Mouse (Mus musculus) spleen, embryonic (tissue): ENCODE measurements at regions not wholly inside any gene's neighbourhood (a gene's known extent, or its start where the extent isn't known, plus 50 kb on each side); places are given as distances from the start of the nearest gene placed in this dataset.

Experiments
- CTCF ChIA-PET: fragments of 350-600 bp; sonication (Branson Sonifier 250); formaldehyde crosslinking; loops from one replicate; lab custom pipeline; 2022; lab: Charles Lee

GRCm38 (mm10) chr11:20460501-20460921, 82.5 kb upstream of the Sertad2 start:
- CTCF ChIA-PET, result no interaction called here

GRCm38 (mm10) chr11:20462076-20462475, 81.0 kb upstream of the Sertad2 start:
- CTCF ChIA-PET, result no interaction called here

DNA sequence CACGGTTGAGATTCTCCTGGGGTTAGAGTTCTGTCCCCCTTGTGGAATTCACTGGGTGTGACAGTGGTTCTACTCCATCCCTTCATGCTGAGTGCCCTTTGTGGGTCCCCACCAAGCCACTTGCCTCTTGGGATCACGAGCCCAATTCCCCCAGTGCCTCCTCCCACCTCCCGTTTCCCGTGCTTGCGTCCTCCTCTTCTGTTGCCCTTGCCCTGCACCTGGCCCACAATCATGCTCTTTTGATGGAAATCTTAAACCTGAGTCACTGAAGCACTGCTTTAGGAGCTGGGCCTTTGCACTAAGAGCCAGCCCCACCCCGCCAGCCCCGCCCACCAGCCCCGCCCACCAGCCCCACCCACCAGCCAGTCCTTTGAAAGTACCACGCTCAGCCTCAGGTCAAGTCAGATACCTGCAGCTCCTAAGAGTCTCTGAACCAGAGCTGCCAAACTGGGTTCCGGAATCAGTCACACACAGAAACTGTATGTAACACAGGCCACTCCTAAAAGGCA, 79.8 kb upstream of the Sertad2 start:
- CTCF ChIA-PET, result no interaction called here

- CTCF ChIA-PET, result no interaction called here
These were observed 78.5 kb upstream of the Sertad2 start for GRCm38 (mm10) chr11:20464564-20464963.

- CTCF ChIA-PET, result interaction anchor here (0.7 kb wide), 1 partner anchor 20 kb away, joined by 5 read pairs; no protein-coding TSS in a partner anchor
These were observed 76.5 kb upstream of the Sertad2 start for GRCm38 (mm10) chr11:20466591-20466990.

DNA sequence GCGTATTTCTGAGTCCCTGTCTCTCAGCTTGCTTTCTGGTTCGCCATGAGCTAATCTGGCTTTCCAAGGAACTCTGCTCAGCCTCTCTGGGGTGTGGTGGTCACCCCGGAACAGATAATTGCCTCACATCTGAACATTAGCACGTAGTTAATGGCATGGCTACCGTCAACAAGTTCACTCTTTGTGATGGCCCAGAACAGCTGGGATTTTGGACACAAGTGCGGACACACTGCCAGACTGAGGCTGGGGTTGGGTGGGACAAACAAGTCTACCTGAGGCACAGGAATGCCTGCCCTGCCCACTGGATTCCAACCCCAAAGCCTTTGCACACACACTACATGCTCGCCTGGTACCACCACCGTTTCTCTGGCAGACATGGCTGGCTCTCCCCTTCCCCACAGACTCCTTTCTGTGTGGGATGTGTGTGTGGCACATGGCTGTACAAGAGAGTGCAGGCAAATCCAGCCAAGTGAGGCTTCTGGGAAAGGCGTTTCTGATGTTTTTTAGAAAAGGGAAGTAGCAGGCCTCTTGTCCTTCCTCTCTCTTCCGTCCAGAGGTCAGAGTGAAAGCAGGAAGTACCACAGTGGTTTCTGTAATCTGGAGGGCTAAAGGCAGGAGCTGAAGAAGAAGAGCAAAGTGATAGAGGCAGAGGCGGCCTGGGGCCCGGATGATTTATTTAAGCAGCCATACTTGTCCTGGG, 74.6 kb upstream of the Sertad2 start:
- CTCF ChIA-PET, result no interaction called here

GRCm38 (mm10) chr11:20469368-20469767, 73.7 kb upstream of the Sertad2 start:
- CTCF ChIA-PET, result no interaction called here

DNA sequence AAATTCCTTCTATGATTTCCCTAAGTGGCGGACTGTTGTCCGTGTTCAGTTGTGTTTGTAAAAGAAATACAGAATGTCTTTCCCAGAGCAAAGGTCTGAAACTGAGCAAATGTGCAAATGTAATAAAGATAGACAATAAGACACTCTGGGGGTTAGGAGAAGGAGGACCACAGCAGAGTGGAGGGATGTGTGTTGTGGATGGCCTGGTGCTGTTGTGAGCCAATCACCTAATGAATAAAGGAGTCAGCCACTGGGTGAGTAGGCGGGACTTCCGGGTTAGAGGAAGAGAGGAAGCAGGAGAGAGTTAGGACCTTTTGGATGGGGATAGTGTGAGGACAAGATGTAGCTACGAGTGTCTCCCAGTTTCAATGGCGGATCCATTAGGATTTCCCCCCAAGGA, 72.7 kb upstream of the Sertad2 start:
- CTCF ChIA-PET, result no interaction called here

- CTCF ChIA-PET, result no interaction called here
These were observed 70.7 kb upstream of the Sertad2 start for GRCm38 (mm10) chr11:20472336-20472735.

DNA sequence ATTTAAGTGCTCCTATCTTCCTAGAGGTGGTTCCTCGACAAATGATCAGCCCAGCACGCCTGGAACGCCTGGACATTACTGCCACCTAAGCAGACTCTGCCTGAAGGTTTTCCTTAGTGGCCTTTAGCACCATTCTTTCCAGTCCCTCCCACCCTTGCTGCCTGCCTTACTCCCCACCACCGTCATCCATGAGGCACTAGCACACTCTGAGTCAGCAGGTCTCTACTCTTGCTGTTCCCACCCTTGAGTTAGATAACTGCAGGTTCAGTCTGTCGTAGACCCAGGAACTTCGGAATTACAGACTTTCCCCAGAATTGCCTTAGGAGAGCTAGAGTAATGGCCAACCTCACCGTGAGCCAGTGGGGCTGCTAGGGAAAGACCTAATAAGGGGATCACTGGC, 67.4 kb upstream of the Sertad2 start:
- CTCF ChIA-PET, result no interaction called here

GRCm38 (mm10) chr11:20476494-20476893, 66.6 kb upstream of the Sertad2 start:
- CTCF ChIA-PET, result interaction anchor here (0.7 kb wide), 1 partner anchor 21 kb away, joined by 4 read pairs; no protein-coding TSS in a partner anchor

DNA sequence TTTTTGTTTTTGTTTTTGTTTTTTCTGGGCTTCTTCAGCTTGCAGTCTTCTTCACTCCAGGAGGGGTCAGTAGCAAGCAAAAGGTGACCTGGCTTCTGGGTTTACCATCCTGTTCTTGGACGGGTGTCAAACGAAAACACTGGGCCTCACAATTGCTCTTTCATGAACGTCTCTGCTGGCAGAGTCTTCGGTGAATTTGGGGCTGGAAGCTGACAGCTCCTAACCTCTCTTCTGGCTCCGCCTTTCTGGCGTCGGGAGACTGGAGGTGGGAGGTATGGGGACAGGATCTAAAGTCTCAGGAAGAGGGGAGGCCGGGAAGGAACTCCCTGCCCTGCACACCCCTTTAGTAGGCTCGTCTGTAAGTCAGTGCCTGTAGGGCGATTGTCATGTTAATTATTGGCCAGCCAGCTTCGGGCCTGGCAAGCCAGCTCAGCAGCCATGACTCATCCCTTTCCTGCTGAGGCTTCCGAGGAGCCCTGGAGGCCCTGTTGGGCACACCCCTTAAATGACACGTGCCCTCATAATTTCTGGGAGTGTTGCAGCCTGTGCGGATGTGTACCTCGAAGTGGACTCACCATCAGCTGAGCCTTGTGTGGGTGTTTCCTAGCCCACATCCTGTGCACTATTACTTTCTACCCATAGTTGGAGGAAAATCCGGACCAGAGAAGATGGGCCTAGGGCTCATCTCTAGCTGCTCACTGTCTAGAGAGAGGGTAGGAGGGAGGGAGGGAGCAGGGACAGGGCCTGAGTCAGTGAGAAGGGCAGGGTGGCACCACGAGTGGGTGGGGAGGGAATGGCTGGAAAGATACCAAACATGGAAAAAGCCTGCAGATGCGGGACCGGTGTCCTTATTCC, 65.6 kb upstream of the Sertad2 start:
- CTCF ChIA-PET, result interaction anchor here (0.7 kb wide), 1 partner anchor 22 kb away, joined by 4 read pairs; no protein-coding TSS in a partner anchor

- CTCF ChIA-PET, result no interaction called here
These were observed 62.4 kb upstream of the Sertad2 start for GRCm38 (mm10) chr11:20480632-20481031.

DNA sequence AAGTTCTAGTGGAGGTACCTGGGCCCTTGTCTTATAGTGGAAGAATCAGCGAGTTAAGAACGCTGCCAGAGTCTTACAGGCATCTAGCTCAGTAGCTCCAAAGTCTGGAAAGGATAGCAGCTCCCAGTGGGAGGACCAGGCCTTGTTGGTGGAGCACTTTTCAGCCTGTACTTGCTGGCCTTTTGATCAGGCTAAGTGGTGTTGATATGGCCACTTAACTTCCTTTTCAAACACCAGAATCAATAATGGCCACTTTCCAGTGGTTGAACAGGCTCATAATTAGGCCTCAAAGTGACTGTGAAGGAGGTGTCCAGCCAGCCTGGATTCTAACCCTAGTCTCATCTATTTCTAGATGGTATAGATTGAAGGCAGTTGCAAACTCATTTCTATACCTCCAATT, 57.7 kb upstream of the Sertad2 start:
- CTCF ChIA-PET, result no interaction called here
